Mouse (Mus musculus): ENCODE data around the gene Tead3.
"Not testable (repeated sequence)": the region's sequence is repeated elsewhere in the genome, so short reads cannot be mapped to it uniquely, and the experiment has no call there.

The Tead3 gene

GRCm38 (mm10) chr17:28331241-28332112 is 19.1 kb downstream of the Tead3 start:
- no peak for DNase-seq (ENCODE audit: low spot score in 2 of 2)

DNA sequence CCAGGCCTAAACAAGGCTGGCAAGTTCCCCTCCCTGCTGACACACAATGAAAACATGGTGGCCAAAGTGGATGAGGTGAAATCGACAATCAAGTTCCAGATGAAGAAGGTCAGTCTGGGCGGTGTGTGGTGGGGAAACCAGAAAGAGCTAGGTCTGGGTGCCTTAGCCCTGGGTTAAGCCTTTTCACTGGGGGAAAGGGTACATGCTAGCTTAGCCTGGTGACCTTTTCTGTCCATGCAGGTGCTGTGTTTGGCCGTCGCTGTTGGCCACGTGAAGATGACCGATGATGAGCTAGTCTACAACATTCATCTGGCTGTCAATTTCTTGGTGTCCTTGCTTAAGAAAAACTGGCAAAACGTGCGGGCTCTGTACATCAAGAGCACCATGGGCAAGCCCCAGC is 20.0 kb downstream of the Tead3 start:
- DNase-seq (ENCODE audit: low spot score in 2 of 2), result not testable (repeated sequence)

- no peak for DNase-seq (ENCODE audit: low spot score in 2 of 2)
These were observed 20.4 kb downstream of the Tead3 start for GRCm38 (mm10) chr17:28330232-28330546.

- no peak for DNase-seq (ENCODE audit: low spot score in 2 of 2)
These were observed 20.9 kb downstream of the Tead3 start for GRCm38 (mm10) chr17:28329503-28330231.

GRCm38 (mm10) chr17:28328946-28329345 is 21.7 kb downstream of the Tead3 start:
- no peak for DNase-seq (ENCODE audit: low spot score in 2 of 2)

DNA sequence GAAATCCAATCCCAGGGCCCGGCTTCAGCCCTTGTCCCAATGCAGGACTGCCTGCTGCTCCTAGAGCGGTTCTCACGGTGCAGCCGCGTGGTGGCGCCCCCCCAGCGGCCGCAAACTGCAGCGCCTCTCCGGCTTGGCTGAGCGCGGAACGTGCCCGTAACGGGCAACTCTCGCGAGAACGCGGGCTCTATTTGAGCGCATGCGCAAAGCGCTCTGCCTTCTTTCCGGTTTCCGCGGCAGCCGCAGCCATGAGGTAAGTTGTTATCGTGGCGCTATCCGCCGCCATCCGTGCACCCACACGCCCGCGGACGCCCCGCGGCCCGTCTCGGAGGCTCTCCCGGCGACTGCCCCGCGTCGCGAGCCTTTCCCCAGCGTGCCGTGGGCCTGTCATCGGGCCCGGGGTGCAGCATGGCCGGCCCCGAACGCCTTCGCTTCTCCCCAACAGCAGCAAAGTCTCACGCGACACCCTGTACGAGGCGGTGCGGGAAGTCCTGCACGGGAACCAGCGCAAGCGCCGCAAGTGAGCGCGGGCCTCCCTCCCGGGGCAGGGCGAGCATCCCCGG is 22.2 kb downstream of the Tead3 start, which contains the start of gene Rpl10a:
Gene Rpl10a, plus strand, starts transcription at position 106 of the 563 bp plus-strand sequence.
- DNase-seq (ENCODE audit: low spot score in 2 of 2), result peak; percentile 95 to 97

DNA sequence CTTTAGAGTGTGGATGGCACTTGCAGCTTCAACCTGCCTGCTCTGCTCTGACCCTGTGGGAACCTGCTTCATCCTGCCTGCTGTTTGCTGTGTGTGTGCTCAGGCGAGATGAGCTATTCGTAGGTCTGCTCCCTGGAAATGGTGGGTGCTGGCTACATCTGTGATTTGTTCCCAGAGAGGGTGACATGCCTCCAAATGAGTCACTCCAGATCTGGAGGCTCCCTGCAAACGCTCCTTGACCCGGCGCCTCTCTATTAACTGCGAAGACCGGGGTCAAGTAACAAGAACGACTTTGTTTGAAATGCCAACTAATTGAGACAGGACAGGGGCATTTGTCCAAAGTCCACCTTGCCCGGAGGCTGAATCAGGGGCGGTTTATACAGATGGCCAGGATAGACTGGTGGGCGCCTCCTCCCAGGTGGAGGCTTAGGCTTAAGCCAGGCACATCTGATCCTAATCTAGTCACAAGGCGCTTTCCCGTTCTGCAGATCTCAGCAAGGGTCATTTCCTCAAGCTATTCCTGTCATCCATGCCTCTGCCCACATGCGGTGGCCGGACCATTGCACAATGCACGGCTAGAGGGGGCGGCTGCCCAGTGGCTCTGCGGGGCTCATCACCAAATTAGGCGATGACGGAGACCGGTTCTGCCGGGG is 22.8 kb downstream of the Tead3 start:
- DNase-seq (ENCODE audit: low spot score in 2 of 2), result no peak

- DNase-seq (ENCODE audit: low spot score in 2 of 2), result no peak
These were observed 23.7 kb downstream of the Tead3 start for GRCm38 (mm10) chr17:28326951-28327350.

GRCm38 (mm10) chr17:28325751-28326150 is 24.9 kb downstream of the Tead3 start:
- no peak for DNase-seq (ENCODE audit: low spot score in 2 of 2)

DNA sequence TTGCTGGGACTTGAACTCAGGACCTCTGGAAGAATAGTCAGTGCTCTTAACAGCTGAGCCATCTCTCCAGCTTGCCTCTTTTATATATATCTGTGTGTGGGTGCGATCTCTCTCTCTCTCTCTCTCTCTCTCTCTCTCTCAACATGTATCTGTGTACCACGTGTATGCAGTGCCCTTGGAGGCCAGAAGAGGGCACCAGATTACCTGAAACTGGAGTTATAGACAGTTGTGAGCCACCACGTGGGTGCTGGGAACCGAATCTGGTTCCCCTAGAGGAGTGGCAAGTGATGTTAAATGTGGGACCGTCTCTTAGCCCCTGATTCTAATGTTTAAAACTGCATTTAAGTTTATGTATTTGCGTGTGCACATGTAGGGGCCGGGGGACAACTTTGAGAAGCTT is 26.2 kb downstream of the Tead3 start:
- DNase-seq (ENCODE audit: low spot score in 2 of 2), result not testable (repeated sequence)

DNA sequence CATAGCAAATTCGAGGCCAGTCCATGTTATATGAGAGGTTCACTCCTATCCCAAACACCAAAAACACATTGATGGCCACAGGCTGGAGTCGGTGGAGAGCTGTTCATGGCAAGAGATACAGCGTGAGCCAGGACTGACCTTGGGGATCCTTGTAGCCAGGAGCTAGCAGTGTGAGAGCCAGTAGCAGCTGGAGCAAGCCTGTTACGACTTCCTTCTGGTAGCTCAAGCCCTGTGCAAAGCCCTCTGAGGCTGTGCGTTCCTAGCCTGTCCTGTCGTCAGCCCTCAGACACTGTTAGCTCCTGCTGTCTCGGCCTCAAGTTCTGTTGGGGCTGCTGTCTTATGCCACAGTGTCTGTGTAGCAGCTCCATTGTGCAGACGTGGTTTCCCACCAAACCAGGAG is 26.8 kb downstream of the Tead3 start:
- no peak for DNase-seq (ENCODE audit: low spot score in 2 of 2)

GRCm38 (mm10) chr17:28321700-28322099 is 28.9 kb downstream of the Tead3 start:
- DNase-seq (ENCODE audit: low spot score in 2 of 2), result no peak

DNA sequence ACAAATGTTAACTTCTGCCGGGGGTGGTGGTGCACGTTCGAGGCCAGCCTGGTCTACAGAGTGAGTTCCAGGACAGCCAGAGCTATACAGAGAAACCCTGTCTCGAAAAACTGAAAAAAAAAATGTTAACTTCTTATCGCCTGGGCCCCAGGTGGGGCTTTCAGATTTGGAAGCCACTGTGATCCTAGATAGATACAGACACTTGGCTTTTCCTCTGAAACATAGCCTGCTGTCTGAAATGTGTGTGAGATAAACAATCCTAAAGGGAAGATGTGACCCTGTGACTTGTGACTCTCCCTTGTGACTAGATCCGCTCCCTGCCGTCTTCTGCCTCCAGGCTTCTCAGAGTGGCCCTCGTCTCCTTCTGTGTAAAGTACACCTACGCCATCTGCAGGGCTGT is 32.9 kb downstream of the Tead3 start:
- DNase-seq (ENCODE audit: low spot score in 2 of 2), result no peak

DNA sequence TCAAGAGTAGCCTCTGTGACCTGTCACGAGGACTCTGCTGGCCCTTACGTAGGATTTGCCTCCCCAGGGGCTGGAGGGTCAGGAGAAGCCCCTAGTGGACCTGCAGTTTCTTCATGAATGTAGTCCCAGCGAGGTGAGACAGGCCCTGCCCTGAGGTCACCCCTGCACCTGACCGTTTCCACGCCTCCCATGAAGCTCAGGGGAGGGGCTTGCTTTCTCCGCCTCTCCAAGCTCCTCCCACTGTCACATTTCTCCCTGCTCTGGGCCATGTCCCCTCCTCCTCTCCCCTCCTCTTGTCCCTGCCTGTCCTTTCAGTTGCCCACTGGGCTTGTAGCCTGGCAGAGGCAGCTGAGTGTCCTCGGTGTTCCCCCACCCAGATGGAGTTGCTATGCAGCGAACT is 33.5 kb downstream of the Tead3 start:
- no peak for DNase-seq (ENCODE audit: low spot score in 2 of 2)

DNA sequence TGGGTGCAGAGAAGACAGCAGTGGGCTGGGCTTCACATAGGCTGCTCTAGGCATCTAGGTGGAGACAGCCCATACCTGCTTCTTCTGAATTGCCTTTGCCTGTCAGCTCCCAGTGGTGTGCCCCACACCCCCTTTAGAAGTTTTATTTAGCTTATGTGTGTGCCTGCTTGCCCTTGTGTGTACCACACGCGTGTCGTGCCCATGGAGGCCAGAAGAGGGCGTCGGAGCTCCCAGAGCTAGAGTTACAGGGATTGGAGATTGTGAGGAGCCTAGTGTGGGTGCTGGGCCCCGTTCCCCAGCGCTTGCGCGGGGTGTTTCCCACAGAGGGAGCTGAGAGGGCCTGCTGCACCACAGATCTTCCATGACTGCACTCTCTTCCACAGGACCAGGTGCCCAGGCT is 34.1 kb downstream of the Tead3 start:
- DNase-seq (ENCODE audit: low spot score in 2 of 2), result no peak

DNA sequence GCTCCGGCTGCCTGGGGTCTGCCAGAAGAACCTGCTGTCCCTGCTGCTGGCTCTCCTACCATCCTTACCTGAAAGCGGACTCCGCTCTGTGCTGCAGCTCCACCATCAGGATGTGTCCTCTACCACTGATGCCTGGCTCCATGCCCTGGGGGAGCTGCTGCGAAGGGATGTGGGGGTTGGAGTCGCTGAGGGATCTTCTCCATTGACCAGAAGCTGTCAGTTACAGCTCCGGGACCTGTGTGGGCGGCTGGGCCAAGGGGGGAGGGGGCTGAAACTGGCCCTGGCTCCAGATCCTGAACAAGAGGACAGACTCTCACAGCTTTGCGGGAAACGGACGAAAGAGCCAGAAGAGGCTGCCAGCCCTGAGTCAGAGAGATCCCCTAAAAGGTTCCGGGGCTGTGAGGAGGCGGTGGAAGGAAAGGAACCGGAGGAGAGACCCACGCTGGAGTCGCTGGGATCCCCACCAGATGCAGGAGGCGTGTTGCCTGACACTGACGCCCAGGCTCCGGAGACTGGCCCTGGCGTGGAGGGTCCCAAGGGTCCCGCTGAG is 34.9 kb downstream of the Tead3 start:
- DNase-seq (ENCODE audit: low spot score in 2 of 2), result no peak

- DNase-seq (ENCODE audit: low spot score in 2 of 2), result no peak
These were observed 36.8 kb downstream of the Tead3 start for GRCm38 (mm10) chr17:28313880-28314225.

DNA sequence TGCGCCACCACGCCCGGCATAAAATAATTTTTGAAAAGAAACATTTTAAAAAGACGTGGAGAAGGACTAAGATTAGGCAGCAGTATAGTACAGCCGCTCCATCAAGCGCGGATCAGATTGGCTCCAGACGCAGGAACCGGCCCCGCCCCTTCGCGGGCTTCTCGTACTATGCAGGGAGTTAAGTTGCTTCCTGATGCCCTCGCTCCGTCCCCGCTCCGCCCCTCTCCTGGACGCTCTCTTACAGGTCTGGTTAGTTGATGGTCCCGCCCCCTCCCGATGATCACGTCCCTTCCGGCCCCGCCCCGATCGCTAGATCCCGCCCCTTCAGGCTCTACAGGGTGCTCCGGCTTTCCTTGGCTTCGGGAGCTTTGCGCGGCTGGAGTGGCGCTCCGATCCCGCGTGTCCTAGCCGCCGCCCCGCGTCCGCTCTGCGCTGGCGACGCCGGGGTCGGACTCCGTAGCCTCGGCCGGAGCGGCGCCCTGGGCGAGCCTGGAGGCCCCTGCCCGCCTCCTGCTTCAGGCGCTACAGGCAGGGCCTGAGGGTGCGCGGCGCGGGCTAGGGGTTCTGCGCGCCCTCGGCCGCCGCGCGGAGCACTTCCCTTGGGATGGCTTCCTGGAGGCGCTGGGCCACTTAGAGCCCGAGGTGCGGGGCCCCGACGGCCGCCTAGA is 37.3 kb downstream of the Tead3 start, which contains the start of gene Fance:
Gene Fance, plus strand, starts transcription at position 308 of the 668 bp plus-strand sequence.
- DNase-seq (ENCODE audit: low spot score in 2 of 2), result peak; percentile 88 to 94

DNA sequence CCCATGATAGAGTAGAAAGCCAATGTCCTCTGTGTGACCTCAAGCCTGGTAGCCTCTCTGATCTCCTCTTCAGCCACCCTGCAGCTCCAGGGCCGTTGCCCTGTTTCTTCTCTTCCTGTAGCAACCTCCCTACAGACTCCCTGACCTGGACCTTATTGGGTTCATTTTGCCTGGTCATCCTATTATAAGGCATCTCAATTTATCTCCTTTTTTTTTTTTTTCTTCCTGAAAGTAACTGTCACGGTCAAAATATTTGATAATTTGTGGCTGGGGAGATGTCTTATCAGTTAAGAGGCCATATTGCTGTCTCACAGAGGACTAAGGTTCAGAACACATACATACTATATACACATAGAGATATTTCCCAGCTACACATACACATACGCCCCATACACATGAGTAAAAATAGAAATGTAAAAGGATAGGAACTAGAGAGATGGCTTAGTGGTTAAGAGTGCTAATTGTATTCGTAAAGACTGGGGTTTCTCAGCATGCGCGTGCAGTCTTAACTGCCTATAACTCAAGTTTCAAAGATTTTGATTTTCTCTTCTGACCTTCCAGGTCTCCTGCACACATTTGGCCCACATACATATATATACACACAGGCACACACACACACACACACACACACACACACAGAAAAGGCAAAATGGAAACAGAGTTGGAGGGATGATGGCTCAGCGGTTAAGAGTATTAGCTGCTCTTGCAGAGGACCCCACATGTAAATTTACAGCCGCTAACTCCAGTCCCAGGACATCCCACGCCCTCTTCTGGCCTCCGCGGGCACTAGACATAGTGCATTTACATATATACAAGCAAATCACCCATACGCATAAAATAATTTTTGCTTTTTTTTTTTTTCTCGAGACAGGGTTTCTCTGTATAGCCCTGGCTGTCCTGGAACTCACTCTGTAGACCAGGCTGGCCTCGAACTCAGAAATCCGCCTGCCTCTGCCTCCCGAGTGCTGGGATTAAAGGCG is 38.1 kb downstream of the Tead3 start:
- peak; percentile 30 to 60 for DNase-seq (ENCODE audit: low spot score in 2 of 2)

Measured in natural killer cell, adult 2 months (primary cell).